Mouse (Mus musculus) frontal cortex, adult (tissue): ENCODE data around the gene Stum.

ENCODE experiments used
- ATAC-seq: cut with Nextera tagmentation; 2 replicates; pipeline ENCODE4 v1.9.2; 2017; ENCODE audit warnings: mild to moderate bottlenecking, moderate library complexity, mixed read lengths; ENCODE audit not compliant: low TSS enrichment

Gene Stum

DNA sequence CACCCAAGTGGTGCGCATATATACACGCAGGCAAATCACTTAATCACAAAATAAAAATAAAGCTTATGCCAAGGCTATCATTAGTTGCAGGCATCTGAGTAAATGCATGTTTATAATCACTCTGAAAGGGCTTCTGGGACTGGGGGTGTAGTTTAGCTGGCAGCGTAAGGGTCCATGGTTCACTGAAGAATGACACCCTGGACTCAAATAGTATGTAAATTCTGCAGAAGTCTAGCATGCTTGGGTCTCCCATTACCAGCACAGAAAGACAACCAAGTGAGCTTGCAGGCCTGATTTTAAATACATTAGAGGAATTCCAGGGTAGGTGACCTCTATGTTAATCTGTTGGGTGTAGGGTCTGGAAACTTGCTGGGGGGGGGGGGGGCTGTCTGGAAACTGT lies 16.5 kb upstream of the Stum start:
- no peak for ATAC-seq

DNA sequence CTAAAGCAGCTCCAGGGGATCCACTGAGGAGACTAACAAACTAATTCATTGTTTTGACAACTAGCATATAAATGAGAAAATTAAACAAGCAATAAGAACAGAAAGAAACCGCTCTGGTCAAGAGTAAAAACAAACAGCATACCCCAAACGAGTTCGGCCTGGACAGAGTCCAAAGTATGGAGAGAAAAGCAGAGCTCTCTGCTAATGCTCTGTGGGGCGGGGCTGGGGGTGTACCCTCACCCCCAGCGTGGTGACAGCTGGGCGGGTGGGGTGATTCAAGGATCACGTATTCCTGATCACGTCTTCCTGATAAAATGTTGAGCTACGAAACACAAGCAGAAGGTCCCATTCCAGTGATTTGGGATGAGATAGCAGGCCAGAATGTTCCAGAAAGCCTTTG lies 9.5 kb upstream of the Stum start:
- ATAC-seq = no peak

DNA sequence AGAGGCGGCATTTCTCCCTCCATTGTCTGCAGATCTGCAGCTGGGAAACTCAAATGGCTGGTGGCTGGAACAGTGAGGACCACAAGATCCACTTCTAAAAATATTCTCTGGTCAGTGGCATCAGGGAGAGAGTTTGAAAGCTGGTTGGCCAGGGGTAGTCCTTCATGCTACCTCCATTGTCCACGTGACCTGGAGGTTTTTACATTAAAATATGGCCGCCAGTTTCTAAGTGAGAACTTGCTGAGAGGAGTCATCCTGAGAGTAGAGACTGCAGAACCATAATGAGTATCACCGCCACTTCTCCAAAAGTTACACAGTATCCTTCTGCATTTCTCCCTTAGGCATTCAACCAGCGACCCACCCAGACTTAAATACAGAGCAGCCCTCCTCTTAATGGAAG lies 2.0 kb upstream of the Stum start:
- ATAC-seq = no peak

DNA sequence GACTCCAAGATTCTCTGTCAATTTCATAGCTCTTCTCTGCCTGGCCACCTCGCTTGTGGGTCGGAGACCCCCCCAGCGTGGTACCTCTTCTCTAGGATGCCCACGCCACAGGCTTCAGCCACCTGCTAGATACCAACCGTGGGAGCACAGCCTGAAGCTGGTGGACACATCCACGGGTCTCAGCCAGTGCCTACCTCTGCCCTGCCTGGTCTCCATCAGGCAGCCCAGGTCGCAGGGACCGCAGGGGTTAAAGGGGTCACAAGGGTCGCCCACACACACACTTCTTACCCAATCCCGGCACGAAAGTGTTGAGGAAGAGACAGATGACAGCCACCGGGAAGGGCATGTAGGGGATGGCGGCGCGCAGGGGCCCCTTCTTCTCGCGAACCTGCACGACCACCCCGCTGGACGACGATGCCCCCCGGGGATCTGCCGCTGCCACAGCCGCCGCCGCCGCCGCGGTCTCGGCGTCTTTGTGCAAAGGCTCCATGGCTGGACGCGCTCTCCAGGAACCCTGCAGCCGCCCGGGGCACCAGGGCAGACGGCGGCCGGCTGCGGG lies 385 bp downstream of the Stum start:
- ATAC-seq = no peak

DNA sequence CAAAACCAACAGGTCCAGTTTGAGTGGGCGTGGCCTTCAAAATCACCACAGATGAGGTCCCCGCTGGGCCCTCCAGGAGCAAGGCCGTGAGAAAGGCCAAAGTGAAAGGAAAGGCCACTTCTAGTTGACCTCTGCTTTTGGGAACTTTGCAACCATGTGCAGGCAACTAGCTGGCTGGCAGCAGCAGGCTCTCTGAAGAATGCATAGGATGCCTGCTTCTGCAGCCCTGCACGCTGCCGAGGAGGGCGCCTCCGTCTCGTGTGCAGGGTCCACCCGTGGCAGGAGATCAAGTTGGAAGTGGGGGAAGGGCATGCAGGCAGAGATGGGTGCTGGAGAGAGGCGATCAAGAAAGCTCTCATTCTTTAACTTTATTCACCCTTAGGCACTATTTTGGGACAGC lies 1.3 kb downstream of the Stum start:
- no peak for ATAC-seq

DNA sequence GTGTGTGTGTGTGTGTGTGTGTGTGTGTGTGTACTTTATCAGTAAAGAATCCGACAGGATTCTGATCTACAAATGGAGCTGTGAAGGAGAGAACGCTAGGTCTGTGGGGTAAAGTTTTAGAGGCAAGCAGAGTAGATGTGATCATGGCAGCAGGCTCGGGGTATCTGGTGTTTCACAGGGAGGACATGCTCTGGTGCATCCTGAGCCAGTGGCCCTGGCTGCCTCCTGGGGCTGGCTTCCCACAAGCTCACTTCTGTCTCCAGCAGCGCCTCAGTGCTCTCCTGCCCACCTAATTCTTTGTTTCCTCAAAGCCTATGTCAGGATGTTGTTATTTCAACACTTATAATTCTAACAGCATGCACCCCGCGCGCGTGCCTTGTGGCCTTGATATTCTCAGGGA lies 2.0 kb downstream of the Stum start:
- no peak for ATAC-seq

DNA sequence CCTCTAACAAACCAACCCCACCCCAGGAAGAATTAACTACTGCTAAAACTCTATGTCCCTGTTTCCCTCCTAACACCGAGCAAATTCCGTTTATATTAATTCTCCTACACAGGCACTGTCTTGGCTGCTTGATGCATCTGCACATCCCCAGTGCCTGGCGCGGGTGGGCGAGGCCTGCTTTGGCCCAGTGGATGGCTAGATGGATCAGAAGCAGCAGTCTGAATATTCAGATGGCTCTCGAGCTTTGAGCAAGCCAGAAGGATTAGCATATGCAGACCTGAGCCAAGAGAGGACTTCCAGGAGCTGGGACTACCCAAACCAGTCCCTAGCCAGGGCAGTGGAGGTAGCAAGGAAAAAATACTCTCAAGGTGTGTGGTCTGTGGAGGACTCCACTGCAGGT lies 3.0 kb downstream of the Stum start:
- peak; percentile 53 for ATAC-seq

DNA sequence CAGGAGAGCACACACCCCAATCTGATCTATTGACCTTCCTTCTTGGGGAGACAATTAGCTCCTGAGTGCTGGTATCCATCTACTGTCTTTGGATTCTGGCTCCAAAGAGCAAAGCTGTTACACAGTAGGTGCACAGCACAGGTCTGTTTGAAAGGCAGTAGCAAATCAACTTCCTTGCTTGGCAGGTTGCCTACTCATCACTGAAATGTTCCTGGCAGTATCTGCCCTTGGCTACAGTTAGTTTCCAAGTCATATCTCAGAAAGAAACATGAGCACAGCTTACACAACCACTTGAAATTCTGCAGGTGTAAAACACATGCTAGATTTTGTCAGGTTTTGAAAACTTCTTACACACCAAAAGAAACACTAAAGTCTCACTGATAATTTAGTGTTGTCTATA lies 9.7 kb downstream of the Stum start:
- ATAC-seq = no peak

DNA sequence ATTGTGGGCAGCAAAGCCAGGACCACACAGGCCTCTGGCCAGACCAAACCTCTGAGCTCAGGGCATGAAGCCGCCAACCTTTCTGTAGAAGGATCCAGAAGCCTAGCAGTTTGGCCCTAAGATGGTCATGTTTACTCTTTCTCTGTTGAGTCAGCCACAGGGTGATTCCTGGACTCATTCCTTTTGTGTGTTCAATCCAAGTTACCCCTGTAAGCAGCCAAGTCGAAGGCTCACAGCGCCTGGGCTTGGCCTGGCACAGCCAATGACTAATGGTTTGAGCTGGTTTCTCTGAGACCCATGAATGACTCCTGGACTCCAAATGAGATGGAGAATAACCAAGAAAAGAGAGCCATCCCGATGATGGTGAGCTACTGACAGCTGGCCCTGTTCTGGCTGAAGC lies 15.3 kb downstream of the Stum start:
- no peak for ATAC-seq

DNA sequence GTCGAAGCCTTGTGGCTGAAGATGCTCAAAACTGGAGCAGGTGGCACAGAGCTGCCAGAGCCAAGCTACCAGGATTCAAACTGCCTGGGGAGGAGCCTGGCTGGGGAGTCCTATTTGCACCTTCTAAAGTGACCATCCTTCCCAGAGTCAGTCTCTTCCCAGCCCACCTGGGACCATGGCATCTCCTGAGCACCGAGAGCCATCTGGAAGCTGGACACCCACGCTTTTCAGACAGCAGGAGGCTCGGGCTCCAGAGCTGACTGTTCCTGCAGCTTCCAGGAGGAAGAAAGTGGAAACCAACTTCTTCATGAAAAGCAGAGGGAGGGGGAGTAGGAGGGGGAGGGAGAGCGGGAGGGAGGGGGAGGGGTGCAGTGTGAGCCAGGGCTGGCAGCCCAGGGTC lies 17.7 kb downstream of the Stum start:
- ATAC-seq = peak; percentile 66

DNA sequence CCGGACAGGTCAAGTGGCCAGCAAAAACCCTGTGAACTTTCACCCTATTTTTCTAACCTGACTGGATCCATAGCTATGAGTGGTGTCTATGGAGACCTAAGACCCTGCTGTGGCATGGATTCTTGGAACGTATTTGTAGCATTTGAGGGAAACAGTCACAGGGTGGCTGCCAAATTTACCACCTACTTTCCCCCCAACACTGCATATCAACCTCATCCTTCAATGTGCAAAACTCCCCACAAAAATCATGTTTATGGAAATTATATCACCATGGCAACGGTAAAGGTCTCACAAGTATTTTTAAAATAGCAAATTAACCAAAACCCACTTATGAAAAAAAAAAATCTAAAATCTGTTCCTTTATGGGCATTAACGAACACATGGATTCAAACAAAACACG lies 18.9 kb downstream of the Stum start:
- ATAC-seq = peak; percentile 28

DNA sequence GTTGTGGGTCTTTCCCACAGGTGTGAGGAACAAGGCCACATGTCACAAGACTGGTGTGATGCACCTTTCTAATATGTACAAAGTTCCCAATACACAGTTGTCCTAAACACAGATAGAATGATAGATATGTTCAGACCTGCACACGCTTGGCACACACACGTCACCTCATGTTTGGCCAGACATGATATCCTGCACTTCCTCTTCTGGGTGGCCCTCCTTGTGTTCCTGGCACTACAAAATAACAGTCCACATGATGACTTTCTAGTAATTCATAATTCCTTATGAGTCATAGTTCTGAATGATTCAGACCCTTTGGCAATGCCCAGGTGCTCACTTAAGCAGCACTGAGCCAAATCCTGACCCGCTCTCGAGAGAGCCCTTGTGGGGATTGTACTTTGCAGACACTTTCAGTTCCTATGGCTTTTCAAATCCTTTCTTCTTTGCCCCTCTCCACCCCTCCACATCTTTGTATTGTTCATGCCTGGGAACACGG lies 20.3 kb downstream of the Stum start:
- no peak for ATAC-seq

DNA sequence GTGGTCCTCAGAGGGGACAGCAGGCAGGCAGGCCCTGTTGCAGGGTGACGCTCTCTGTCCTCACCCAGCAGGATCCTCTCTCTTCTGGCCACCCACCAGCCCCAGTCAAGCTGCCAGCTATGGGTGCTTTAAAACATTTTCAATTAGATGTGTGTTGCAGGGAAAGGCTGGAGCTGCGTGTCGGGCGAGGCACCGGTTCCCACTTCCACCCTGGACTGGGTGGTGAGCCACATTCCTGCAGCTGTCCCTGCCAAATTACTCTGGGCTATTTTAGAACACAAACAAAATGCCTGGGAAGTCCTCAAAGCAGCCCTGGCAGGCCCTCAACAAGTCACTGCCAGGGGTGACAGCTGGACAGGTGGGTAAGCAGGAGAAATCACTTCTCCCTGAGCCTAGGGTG lies 20.9 kb downstream of the Stum start:
- peak; percentile 54; the same call in 1 of the 2 replicates for ATAC-seq

DNA sequence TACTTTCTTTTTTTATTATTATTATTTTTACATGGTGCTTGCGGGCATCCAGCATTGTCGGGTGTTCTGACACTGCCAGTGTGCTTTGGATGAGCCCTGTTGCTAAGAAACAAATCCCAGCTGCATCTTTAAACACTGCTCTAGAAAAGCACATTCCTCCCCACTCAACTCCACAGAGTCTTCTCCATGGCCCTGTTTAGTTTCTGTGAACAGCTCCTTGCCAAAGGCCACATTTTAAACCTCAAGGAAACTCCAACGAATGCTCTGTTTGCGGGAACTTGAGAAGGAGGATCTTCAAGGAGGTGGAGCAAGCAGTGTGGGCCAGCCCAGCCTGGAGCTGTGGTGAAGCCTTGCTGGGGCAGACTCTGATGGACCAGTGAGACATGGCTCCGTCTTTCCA lies 22.6 kb downstream of the Stum start:
- no peak for ATAC-seq

DNA sequence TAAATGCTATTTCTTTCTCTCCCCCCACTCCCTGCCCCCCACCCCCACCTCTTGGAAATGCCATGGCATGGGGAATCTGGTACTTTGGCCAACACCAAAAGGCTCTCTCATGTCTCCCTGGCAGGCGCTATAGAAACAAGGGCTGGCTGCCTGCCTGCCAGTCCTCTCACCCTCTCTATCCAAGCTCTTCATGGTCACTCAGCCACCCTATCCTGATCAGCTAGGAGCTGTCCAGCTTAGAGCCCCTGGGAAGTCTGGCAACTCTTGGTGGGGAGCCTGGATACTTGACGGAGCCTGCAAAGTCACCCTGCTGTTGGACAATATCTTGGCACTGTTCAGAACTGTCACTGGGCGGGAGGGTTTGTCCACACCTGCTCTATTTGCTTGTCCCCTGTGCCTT lies 24.6 kb downstream of the Stum start:
- ATAC-seq = no peak

DNA sequence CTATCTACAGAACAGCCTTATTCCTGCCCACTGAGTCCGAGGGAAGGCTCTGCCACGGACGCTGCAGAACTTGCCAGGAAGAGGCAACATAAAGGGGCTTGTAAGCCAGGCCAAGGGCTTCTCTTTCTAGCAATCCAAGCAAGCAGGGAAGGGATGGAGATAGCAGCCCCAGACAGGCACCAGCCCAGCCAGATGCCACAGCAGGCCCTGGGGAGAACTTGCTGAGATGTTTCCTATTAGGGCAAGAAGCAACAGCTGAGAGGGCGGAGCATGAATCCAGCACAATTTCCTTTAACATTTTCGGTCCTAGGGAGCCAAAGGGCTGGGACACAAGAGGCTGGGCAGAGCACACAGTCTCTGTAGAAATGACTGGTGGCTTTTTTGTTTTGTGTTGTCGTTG lies 25.0 kb downstream of the Stum start:
- ATAC-seq = no peak

DNA sequence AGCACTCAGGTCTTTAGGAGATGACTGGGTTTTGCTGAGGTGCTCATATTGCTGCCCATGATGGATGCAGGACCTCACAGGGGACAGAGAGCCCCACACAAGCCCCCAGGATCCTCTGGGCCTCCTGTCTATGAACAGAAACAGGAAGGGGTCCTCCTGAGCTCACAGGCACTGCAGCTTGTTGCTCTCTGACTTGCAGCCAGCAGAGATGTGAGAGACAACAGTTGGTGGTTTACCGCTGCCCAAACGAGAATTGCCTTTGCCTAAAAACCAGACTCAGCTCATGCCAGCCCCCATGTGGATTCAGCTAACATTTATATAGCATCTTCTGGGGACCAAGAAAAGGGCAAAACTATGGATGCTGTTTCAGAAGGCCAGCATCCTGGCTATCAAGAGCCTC lies 33.7 kb downstream of the Stum start:
- ATAC-seq = no peak

DNA sequence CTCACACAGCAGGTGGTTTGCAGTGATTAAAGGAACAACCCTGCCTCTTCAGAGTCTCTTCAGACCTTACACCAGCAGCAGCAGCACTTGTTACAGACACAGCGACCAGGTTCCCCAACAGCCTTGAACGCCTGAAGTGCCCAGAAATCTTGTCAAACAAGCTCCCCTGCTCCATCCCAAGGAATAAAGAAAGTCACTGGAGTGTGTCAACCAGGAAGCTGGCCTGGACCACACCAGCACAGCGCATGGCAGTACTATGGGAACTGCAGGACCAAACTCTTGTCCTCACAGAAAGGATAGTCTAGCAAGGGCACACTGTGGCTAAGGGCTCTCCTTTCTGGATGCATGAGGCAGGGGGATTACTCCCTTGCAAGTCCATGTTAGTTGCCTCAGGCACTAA lies 38.9 kb downstream of the Stum start:
- no peak for ATAC-seq

DNA sequence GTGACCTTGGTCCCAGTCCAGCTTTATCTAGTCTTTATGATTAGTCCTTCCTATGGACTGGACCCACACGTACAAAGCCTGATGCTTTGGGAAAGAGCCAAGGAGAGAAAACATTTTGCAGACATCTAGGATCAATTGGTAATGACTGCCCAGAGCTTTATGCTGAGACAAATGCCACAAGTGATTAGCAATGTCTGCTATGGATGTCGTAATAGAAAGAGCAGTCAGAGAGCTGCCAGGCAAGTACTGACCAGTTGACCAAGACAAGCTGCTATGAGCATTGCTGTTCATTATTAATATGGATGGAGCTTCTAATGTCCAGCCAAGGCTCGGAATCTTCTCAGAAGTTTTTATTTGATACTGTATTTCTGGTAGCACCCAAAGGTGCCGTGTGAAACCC lies 43.8 kb downstream of the Stum start:
- no peak for ATAC-seq

DNA sequence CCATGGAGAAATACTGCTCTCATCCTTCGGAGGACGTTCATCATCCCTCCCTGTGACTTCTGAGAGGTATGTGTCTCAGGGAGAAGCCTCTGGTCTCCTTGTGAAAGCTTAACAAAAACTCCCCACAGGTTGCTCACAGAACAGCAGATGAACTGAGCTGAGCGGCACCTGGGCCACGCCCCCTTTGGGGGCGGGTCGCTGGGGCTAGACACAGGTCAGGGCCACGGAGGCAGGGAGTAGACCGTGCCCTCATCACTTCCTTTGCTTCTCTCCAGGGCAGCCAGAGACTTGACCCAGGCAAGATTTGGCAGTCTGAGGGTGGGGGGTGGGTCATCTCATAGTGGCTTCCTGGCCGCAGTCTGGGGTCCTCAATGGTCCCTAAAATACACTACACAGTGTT lies 48.4 kb downstream of the Stum start:
- ATAC-seq = no peak

DNA sequence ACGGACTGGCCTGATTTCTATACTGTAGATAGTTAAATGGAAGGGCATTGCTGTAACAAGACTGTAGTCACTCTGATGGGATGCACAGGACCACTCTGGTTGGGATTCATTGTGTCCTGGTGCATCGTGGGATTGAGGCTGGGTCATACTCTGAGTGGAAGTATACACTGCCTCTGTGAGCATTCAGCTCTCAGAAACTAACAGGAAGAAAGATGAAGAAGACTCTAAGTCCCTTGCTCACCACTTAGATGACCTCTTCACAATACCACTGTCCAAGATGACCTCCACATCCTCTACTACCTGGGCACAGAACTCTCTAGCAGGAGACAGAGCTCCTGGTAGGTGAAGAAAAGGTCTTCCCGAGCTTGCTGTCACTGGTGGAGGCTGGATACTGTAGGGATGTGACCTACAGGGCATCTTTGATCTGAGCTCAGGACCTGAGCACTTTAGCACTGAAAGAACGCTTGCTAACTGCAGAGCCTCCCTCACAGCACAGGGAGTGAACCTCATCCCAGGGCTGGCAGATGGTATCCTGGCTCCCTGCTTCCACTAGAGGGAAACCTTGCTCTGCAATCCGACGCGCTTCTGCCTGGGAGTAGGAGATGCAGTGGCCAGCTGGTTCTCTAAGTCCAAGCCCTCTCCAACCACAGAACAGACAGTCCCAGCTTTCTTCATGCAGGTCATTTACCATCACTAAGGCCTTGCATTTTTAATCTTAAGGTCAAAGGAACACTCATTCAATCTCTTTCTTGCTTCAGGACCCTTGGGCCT lies 49.3 kb downstream of the Stum start:
- peak; percentile 88 for ATAC-seq

DNA sequence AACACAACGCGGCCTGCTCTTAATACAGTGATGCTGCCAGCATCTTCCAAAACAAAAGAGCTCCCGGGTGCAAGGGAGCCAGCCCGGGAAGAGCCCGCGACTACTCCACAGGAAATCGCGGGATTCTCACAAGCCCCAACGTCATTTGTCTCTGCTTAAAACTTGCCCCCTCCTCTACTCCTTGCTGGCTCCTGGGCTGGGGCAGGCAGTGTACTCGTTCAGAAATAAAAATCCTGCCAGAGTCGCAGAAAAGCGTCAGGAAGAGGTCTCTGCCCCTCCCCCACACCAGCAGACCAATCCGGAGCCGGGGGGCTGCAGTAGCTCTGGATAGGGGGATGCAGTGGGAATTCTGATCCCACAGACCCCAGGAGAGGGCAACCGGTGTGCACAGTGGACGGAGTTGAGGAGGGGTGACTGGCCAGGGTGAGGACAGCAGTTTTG lies 50.2 kb downstream of the Stum start:
- no peak for ATAC-seq

DNA sequence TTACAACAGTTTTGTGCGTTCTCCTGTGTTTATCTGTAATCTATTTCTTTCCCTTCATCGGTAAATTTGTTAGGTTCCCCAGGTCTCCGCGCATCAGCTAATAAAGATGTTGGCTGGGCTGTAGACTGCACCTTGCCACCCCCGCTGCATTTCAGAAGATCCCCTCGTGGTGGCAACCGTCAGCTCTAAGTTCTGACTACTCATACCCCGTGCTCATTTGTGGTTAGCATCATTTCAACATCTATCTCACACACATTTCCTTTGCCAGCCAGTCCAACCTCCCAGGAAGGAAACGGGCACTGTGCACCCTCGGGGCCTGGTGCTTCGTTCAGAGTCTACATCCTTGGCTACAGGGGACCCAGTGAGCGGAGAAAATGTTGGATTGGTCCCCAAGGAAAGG lies 51.5 kb downstream of the Stum start:
- ATAC-seq = no peak

DNA sequence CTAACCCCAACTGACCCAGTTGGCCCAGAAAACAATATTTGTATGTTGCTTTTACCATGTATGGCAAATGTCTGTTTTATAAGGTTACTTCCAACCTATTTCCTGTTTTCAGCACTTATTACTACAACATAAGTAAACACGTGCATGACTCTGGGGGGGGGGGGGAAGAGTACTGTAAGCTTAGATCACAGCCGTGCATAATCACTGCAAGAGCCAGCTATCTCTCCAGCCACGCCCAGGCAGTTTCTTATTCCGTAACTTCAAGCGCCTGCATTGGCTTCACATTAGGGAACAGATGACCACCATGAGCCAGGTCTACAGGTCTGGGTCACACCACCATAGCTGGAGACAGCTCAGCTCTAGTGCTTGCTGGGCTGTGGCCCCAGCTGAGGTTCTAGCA lies 53.5 kb downstream of the Stum start:
- no peak for ATAC-seq
